ENCODE assay signal across 11 mouse cellular contexts in the genomic region with DNA sequence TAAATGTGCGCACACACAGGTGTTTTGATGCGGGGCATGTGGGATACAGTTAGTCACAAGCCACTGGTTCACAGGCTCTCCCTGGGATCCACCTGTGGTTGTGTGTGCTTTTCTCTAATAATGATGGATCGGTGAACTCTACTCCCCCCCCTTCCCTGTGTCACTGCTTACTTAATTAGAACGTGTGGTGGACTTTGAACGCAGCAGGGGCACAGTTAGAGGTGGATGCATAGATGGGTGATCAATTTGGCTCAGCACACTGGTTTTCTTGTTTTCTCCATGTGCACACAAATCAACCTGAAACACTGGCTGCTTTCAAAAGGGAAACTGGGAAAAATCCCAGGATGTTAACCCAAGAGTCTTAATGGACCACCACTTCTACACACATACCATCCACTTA. TPM values are rescaled to one million over a fixed set of nuclear protein-coding genes. Genes with fewer than 3 reads are reported as not detected.
DNase-seq lines count a peak whose midpoint lies in the region; ATAC-seq and TF ChIP-seq lines count a peak whose summit lies in the region.
"Had no signal": no experiment of that assay in that cellular context is flagged by ENCODE, and none has a peak within 500 bp of the region (broad histone marks: within the 10 kb centered on the region; RNA-seq: fewer than 3 reads in every experiment).

No protein-coding gene starts in this region.

- peaks cover 30% of the 10 kb centered on the region for H3K4me1 ChIP-seq in intestine, embryonic 15.5 days (replicated peaks)
- H3K4me1 ChIP-seq in intestine, postnatal 0 days (replicated peaks; ENCODE audit: control insufficient read depth, insufficient read depth, low read length) = peaks cover 2% of the 10 kb centered on the region; the same call in 1 of the 2 replicates
- H3K4me1 ChIP-seq in forebrain, postnatal 0 days (ENCODE audit: insufficient read depth) = 0 out of 2 replicates have a peak, but pooled peaks cover 7% of the 10 kb centered on the region
- peaks cover 7% of the 10 kb centered on the region for H3K4me1 ChIP-seq in liver, embryonic 16.5 days (ENCODE audit: control insufficient read depth, low read depth, low read length)

- H3K9ac ChIP-seq in intestine, embryonic 15.5 days = no peak overlapping the region
- no peak overlapping the region; the same call in 1 of the 2 replicates for H3K9ac ChIP-seq in intestine, postnatal 0 days (ENCODE audit: low read depth, low read length)
- 0 out of 2 replicates have a peak overlapping the region, but pooled peaks have one; percentile 99 for H3K9ac ChIP-seq in forebrain, postnatal 0 days
- no peak overlapping the region for H3K9ac ChIP-seq in liver, embryonic 16.5 days (ENCODE audit: low read depth, low read length)

- WGBS in intestine, embryonic 15.5 days = 68% methylated on average over 5 of the region's 5 CpGs
- WGBS in intestine, postnatal 0 days = 53% methylated on average over 5 of the region's 5 CpGs
- WGBS in forebrain, postnatal 0 days = 42% methylated on average over 5 of the region's 5 CpGs
- WGBS in liver, embryonic 16.5 days (ENCODE audit: insufficient replicate concordance) = 70% methylated on average over 5 of the region's 5 CpGs

- H3K36me3 ChIP-seq in intestine, embryonic 15.5 days = peaks cover 6% of the 10 kb centered on the region
- H3K36me3 ChIP-seq in intestine, postnatal 0 days (ENCODE audit: control insufficient read depth, insufficient read depth) = peaks cover 12% of the 10 kb centered on the region; the same call in 1 of the 2 replicates
- peaks cover 43% of the 10 kb centered on the region for H3K36me3 ChIP-seq in forebrain, postnatal 0 days (ENCODE audit: insufficient read depth)
- H3K36me3 ChIP-seq in liver, embryonic 16.5 days (ENCODE audit: control insufficient read depth, insufficient read depth) = no peaks in the 10 kb centered on the region; the same call in 1 of the 2 replicates

- ATAC-seq in intestine, embryonic 15.5 days = no peak
- ATAC-seq in intestine, postnatal 0 days = no peak
- ATAC-seq in forebrain, postnatal 0 days = no peak
- peak; percentile 14 for ATAC-seq in liver, embryonic 16.5 days (ENCODE audit: low read depth)
- ATAC-seq in megakaryocyte-erythroid progenitor cell, adult 5-6 weeks (replicated peaks; ENCODE audit: low FRiP score, low TSS enrichment, poor library complexity, severe bottlenecking) = no peak

- no peak for TF ChIP-seq CTCF in intestine, postnatal 0 days (IDR thresholded peaks at IDR 0.05; ENCODE audit: low read depth)
- TF ChIP-seq CTCF in brain, embryonic 14.5 days (IDR thresholded peaks at IDR 0.05; ENCODE audit: borderline replicate concordance, extremely low read depth, insufficient read depth, insufficient read length) = no peak
- TF ChIP-seq CTCF in forebrain, postnatal 0 days (IDR thresholded peaks at IDR 0.05; ENCODE audit: low read depth) = no peak

- H3K4me3 ChIP-seq in intestine, embryonic 15.5 days (replicated peaks) = no peak overlapping the region
- H3K4me3 ChIP-seq in intestine, postnatal 0 days (ENCODE audit: low read depth, low read length) = no peak overlapping the region
- peak overlapping the region; percentile 100; the same call in 1 of the 2 replicates for H3K4me3 ChIP-seq in forebrain, postnatal 0 days (ENCODE audit: low read depth, low read length)
- H3K4me3 ChIP-seq in liver, embryonic 16.5 days (ENCODE audit: low read depth, low read length) = no peak overlapping the region

- H3K27ac ChIP-seq in intestine, embryonic 15.5 days = no peak overlapping the region
- no peak overlapping the region for H3K27ac ChIP-seq in intestine, postnatal 0 days (ENCODE audit: low read depth, low read length)
- no peak overlapping the region for H3K27ac ChIP-seq in forebrain, postnatal 0 days (ENCODE audit: low read depth, low read length)
- peak overlapping the region; percentile 43; the same call in 1 of the 2 replicates for H3K27ac ChIP-seq in liver, embryonic 16.5 days (ENCODE audit: low read length)

- no peak for TF ChIP-seq POLR2A in brain, embryonic 14.5 days (IDR thresholded peaks at IDR 0.05; ENCODE audit: borderline replicate concordance, extremely low read depth, insufficient read depth, insufficient read length, poor library complexity, severe bottlenecking)

- intact Hi-C loops in left cerebral cortex, postnatal 14 days (cut with DNase I) = no loop called here

- no peaks in the 10 kb centered on the region for H3K27me3 ChIP-seq in intestine, embryonic 15.5 days (replicated peaks)
- H3K27me3 ChIP-seq in intestine, postnatal 0 days (replicated peaks; ENCODE audit: control insufficient read depth, insufficient read depth, low read length) = no peaks in the 10 kb centered on the region
- no peaks in the 10 kb centered on the region for H3K27me3 ChIP-seq in forebrain, postnatal 0 days (ENCODE audit: insufficient read depth, low read length)
- no peaks in the 10 kb centered on the region for H3K27me3 ChIP-seq in liver, embryonic 16.5 days (ENCODE audit: control insufficient read depth, insufficient read depth, low read depth, low read length)

- no peaks in the 10 kb centered on the region for H3K9me3 ChIP-seq in intestine, embryonic 15.5 days
- no peaks in the 10 kb centered on the region for H3K9me3 ChIP-seq in intestine, postnatal 0 days (ENCODE audit: control insufficient read depth)
- H3K9me3 ChIP-seq in forebrain, postnatal 0 days (ENCODE audit: low read length) = no peaks in the 10 kb centered on the region
- H3K9me3 ChIP-seq in liver, embryonic 16.5 days (replicated peaks; ENCODE audit: control insufficient read depth, low read length) = no peaks in the 10 kb centered on the region

- 0 out of 2 replicates have a peak overlapping the region, but pooled peaks have one; percentile 83 for H3K4me2 ChIP-seq in intestine, embryonic 15.5 days (replicated peaks)
- H3K4me2 ChIP-seq in intestine, postnatal 0 days (replicated peaks; ENCODE audit: low read depth) = no peak overlapping the region; the same call in 1 of the 2 replicates
- H3K4me2 ChIP-seq in forebrain, postnatal 0 days (ENCODE audit: low read depth) = peak overlapping the region; percentile 67; the same call in 1 of the 2 replicates
- peak overlapping the region; percentile 88; the same call in 1 of the 2 replicates for H3K4me2 ChIP-seq in liver, embryonic 16.5 days (ENCODE audit: low read depth, low read length)

- peak; percentile 71 for DNase-seq in brain, embryonic 14.5 days (ENCODE audit: low read depth)
- DNase-seq in forebrain, postnatal 0 days = no peak
- no peak for DNase-seq in left cerebral cortex, postnatal 14 days (ENCODE audit: low spot score in 2 of 2)
- no peak for DNase-seq in right cerebral cortex, postnatal 4 days
- DNase-seq: heart, postnatal 14 days; right cerebral cortex, postnatal 14 days had no signal

RNA-seq across cellular contexts. Expression of gene Fbxo21, which starts 2.6 kb away (rescaled TPM):
- polyA plus RNA-seq in intestine, embryonic 15.5 days (2015; fragmentation: Nextera tagmentation; extraction: Ambion mirVana) = 56.1 and 56.7 TPM in 2 replicates
- polyA plus RNA-seq in intestine, postnatal 0 days (2015; fragmentation: Nextera tagmentation; extraction: Ambion mirVana) = 20.7 and 21.2 TPM in 2 replicates
- polyA plus RNA-seq in brain, embryonic 14.5 days (2012; rRNA removed) = 171 and 178 TPM in 2 replicates
- total RNA-seq in forebrain, postnatal 0 days (2014; rRNA removed) = 176 and 197 TPM in 2 replicates
- 150 and 161 TPM in 2 replicates for polyA plus RNA-seq in forebrain, postnatal 0 days (2015; fragmentation: Nextera tagmentation; extraction: Ambion mirVana)
- 16.5 and 18.2 TPM in 2 replicates for polyA plus RNA-seq in liver, embryonic 16.5 days (2015; fragmentation: Nextera tagmentation; extraction: Ambion mirVana)
- total RNA-seq in left cerebral cortex, postnatal 14 days (2021) = 100 to 1,000 TPM; 113 to 118 TPM
- 4.1 and 5.4 TPM in 2 replicates for total RNA-seq in megakaryocyte-erythroid progenitor cell, adult 5-6 weeks (2014; fragmentation: Nextera tagmentation)
- total RNA-seq in megakaryocyte-erythroid progenitor cell, adult 5-6 weeks (2017) = 6.9 and 8.5 TPM in 2 replicates

RNA-seq across cellular contexts. Expression of gene Tesc, which starts 48.5 kb away (rescaled TPM):
- polyA plus RNA-seq in intestine, embryonic 15.5 days (2015; fragmentation: Nextera tagmentation; extraction: Ambion mirVana) = 3.3 and 4.7 TPM in 2 replicates
- 2.8 and 3.3 TPM in 2 replicates for polyA plus RNA-seq in intestine, postnatal 0 days (2015; fragmentation: Nextera tagmentation; extraction: Ambion mirVana)
- polyA plus RNA-seq in brain, embryonic 14.5 days (2012; rRNA removed) = 2.6 and 3.0 TPM in 2 replicates
- 8.5 and 13.0 TPM in 2 replicates for total RNA-seq in forebrain, postnatal 0 days (2014; rRNA removed)
- 12.2 and 19.9 TPM in 2 replicates for polyA plus RNA-seq in forebrain, postnatal 0 days (2015; fragmentation: Nextera tagmentation; extraction: Ambion mirVana)
- 1.3 and 1.9 TPM in 2 replicates for polyA plus RNA-seq in liver, embryonic 16.5 days (2015; fragmentation: Nextera tagmentation; extraction: Ambion mirVana)
- total RNA-seq in left cerebral cortex, postnatal 14 days (2021) = 10 to 100 TPM; 58.0 to 60.3 TPM
- total RNA-seq in megakaryocyte-erythroid progenitor cell, adult 5-6 weeks (2014; fragmentation: Nextera tagmentation) = not detected in 2 replicates
- total RNA-seq in megakaryocyte-erythroid progenitor cell, adult 5-6 weeks (2017) = not detected in 2 replicates
- polyA plus RNA-seq: macrophage had no signal
